Mouse (Mus musculus): ENCODE measurements around the gene Ppp4c.

The Ppp4c gene

DNA sequence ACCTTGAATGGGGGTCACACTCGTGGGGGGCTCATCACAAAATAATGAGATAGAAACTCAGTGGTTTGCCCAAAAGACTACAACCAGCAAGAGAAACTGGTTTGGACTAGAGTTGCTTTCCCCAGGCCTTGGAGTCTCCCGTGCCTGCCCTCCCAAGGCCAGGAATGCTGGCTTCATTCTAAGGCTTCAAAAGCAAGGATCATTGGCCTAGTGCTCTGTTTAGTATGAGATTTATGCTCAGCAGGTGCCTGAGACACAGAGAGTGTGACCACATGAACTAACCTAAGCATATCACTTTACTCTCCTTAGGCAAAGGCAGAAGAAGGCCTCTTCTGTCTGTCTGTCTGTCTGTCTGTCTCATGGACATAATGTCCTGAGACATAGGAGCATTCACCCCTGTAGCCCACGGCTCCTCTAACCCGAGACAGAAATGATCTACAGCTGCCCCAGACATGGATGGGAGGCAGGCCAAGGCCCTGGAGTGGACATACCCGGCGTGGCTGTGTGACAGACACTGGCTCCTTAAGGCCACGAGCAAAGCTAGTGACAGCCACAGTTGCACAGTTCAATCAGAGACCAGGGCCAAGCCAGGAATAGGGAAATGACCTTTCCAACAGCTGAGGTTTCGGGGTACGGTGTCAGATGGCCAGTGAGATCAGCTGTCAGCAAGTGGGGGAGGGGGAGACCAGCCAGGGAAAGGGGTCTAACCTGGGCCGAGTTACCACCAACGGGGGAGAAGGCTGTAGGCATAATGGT lies 10.0 kb upstream of the Ppp4c start:
- no peak for DNase-seq (ENCODE audit: extremely low spot score, low read depth, low spot score)

GRCm38 (mm10) chr7:126801057-126801422 lies 8.7 kb upstream of the Ppp4c start:
- no peak for DNase-seq (ENCODE audit: extremely low spot score, low read depth, low spot score)

GRCm38 (mm10) chr7:126800269-126801056 lies 8.2 kb upstream of the Ppp4c start:
- DNase-seq (ENCODE audit: extremely low spot score, low read depth, low spot score): no peak

DNA sequence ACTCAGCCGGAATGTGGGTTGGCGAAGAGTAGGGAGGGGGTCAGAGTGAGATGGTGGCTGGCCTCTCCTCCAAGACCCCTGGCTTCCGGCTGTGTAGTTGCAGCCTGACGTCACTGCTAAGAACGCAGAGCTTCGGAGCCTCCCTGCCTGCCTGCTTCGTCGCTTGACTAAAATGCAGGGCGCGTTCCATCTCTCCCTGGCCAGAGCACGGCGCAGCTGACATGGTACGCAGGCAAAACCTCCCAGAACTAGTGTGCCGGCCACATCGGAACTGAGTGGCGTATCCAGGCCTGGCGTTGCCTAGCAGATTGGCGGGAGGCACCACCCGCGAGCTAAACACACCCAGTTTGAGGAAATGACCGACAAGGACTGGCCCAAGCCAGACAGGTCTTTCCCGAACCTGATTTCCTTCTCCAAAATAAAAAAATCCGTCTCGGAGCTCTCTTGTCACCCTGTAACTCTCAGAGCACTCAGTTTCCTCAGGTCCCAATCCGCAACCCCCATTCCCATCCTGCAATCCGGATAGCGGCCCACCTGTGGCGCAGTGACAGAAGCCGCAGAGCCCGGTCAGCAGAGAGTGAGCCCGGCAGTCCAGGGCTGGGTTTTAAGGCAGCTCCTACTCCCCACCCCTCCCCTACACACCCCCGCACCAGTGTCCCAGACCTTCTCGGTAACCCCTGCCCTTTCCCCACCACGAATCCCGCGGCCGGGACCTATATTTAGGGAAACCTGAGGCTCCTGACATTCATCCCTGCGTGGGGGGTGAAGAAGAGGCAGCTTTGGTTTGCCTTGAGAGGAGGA lies 7.4 kb upstream of the Ppp4c start:
- DNase-seq (ENCODE audit: extremely low spot score, low read depth, low spot score): peak; percentile 60

GRCm38 (mm10) chr7:126799050-126799467 lies 6.8 kb upstream of the Ppp4c start:
- peak; percentile 89 for DNase-seq (ENCODE audit: extremely low spot score, low read depth, low spot score)

GRCm38 (mm10) chr7:126798127-126799049 lies 6.1 kb upstream of the Ppp4c start:
- no peak for DNase-seq (ENCODE audit: extremely low spot score, low read depth, low spot score)

DNA sequence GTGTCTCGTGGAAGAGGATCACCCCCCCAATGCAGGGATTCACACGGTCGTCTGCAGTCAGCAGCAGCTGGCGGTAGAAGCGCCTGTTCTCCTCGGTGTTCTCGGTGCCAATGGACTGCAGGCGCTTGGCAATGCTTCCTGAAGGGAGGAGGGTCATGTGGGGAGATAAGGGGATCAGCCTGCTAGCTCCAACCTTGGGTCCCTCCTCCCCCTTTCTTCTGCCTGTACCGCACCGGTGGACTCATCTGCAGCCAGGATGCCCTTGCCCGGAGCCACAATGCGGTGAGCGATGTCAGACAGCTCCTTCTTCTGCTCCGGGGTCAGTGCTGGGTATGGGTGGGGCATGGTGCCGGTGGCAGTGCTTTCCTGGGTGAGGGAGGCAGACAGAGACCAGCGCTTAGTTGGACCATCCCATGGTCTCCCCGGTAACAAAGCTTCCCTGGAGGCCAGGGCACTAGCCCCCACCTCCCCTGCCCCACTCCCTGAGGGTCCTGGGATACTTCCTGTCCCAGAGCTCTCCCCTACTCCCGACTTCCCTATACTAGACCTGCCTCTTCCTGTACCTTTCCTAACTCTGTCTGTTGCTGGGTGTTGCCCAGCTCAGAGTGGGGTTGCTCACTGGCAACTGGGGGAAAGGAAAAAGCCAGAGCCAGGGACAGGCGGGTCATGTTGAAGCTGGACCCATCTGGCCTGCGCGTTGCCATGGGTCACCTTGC lies 5.3 kb upstream of the Ppp4c start, which contains the start of gene Fam57b:
Gene Fam57b (plus strand): TSS at position 258 of the 716 bp plus-strand sequence.
- DNase-seq (ENCODE audit: extremely low spot score, low read depth, low spot score): no peak

DNA sequence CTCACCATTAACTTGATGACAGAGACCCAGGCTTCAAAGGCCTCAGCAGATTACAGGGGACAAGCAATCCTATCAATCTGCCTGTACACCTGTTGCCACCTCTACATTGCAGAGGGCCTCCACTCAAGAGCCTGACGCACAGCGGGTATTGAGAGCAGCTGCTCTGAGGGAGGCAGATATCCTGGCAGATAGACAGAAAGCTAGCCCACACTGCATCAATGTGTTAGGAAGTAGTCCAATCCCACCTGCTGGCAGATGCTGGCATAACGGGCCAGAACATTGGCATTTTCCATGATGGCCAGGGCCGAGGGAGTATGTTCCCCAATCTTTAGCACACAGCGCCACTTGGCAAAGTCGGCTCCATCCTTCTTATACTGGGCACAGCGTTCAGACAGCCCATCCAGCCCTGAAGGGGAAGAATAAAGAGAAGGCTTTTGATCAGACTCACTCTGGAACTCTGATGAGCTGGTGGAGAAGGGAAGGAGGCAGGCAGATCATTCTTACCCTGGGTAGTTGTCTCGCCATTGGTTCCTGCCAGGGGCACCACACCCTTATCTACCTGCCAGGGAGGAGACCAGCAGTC lies 4.1 kb upstream of the Ppp4c start:
- DNase-seq (ENCODE audit: extremely low spot score, low read depth, low spot score): no peak

GRCm38 (mm10) chr7:126795387-126796317 lies 3.4 kb upstream of the Ppp4c start:
- DNase-seq (ENCODE audit: extremely low spot score, low read depth, low spot score): no peak

GRCm38 (mm10) chr7:126794271-126794605 lies 1.9 kb upstream of the Ppp4c start:
- no peak for DNase-seq (ENCODE audit: extremely low spot score, low read depth, low spot score)

DNA sequence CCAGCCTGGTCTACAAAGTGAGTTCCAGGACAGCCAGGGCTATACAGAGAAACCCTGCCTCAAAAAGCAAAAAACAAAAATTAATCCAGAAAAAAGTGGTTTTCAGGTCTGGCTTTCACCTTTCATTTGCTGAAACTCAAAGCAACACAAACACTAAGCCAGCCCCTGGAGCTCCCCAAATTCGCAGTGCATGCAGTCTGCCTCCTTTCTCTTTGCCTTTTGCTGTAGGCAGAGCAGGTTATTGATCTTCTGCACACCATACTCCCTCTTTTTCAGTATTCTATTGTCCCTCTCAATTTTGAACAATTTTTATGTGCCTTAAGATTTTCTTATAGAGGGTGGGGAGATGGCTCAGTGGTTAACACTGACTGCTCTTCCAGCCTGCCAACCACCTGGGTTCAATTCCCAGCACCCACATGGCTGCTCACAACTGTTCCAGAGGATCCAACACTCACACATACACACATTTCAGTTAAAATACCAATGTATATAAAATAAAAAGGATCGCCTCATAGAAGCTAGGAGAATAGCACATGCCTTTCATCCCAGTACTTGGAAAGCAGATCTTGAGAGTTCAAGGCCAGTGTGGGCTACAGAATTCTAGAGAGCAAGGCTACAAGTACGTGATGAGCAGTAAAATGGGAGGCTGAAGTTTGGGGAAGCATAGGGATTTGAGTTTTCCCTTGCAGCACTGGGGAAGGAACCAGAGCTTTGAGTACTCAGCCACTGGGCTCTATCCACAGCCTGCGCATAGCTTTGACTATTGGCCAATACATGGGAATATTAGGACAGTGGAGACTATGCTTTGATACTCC lies 1.4 kb upstream of the Ppp4c start:
- no peak for DNase-seq (ENCODE audit: extremely low spot score, low read depth, low spot score)

DNA sequence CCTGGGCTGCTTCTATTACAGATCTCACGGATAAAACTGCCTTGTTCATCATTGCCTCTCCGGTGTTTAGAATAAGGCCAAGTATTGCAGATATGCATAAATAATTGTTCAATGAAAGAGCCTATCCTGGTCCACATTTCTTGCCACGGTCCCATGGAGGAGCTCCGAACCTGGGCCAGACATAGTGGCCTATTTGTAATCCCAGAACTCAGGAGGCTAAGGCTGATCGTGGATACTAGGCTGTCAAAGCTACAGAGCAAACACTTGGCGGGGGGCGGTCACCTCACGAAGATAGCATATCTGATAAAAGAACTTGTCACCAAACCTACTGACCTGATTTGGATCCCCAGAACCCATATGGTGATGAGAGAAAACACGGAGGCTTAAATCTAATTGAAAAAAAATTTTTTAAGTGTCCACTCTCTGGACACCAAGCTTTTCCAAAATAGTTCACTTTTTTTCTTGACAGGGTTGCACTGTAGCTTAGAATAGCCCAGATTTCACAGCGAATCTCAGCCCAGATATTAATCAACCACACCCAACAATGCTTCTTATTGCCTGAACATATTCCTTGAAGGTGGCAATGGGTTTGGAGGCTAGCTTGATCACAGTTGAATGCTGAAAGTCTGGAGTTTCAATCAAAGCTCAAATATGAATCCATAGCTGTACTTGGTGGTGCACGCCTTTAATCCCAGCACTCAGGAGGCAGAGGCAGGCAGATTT lies 586 bp upstream of the Ppp4c start:
- DNase-seq (ENCODE audit: extremely low spot score, low read depth, low spot score): no peak

- no peak for DNase-seq (ENCODE audit: extremely low spot score, low read depth, low spot score)
Measured at GRCm38 (mm10) chr7:126789141-126789540, 3.2 kb downstream of the Ppp4c start.

- DNase-seq (ENCODE audit: extremely low spot score, low read depth, low spot score): no peak
Measured at GRCm38 (mm10) chr7:126786142-126786541, 6.2 kb downstream of the Ppp4c start.

GRCm38 (mm10) chr7:126785056-126785455 lies 7.2 kb downstream of the Ppp4c start:
- DNase-seq (ENCODE audit: extremely low spot score, low read depth, low spot score): no peak

DNA sequence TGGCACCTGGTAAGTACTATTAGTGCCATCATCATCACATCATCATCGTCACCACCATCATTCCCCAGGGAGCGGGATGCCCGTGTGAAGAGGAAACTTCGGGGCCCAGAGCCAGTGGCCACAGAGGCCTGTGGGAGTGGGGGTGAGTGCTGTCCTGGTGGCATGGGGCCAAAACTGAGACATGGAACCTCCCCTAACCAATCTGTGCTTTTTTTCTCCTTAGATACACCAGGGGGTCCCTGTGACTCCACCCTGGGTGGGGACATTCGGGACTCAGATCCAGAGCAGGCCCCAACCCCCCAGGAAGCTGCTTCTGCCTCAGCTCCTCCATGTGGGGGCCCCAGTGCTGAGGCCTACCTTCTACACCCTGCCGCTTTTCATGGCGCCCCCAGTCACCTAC lies 7.8 kb downstream of the Ppp4c start:
- DNase-seq (ENCODE audit: extremely low spot score, low read depth, low spot score): no peak

GRCm38 (mm10) chr7:126782693-126783092 lies 9.6 kb downstream of the Ppp4c start:
- no peak for DNase-seq (ENCODE audit: extremely low spot score, low read depth, low spot score)

Measured in hindlimb bud, embryonic 11.5 days (tissue).